ENCODE assay signal across 11 mouse cellular contexts in genomic region chr7:128391267-128392057, GRCm38 (mm10). TPM values are rescaled to one million over a fixed set of nuclear protein-coding genes. Genes with fewer than 3 reads are reported as not detected.
DNase-seq lines count a peak whose midpoint lies in the region; ATAC-seq and TF ChIP-seq lines count a peak whose summit lies in the region.
"Had no signal": no experiment of that assay in that cellular context is flagged by ENCODE, and none has a peak within 500 bp of the region (broad histone marks: within the 10 kb centered on the region; RNA-seq: fewer than 3 reads in every experiment).

No protein-coding gene starts in this region.

- no peak for TF ChIP-seq EP300 in heart, postnatal 0 days (IDR thresholded peaks at IDR 0.05; ENCODE audit: low read depth)

- TF ChIP-seq CTCF in kidney, postnatal 0 days (IDR thresholded peaks at IDR 0.05; ENCODE audit: low read depth), result no peak
- TF ChIP-seq CTCF in bone marrow macrophage, adult 2 months (IDR thresholded peaks at IDR 0.05; ENCODE audit: low read depth, low read length), result no peak
- TF ChIP-seq CTCF in heart, postnatal 0 days (IDR thresholded peaks at IDR 0.05; ENCODE audit: low read depth), result no peak
- TF ChIP-seq CTCF in gastrocnemius, adult 2 months (IDR thresholded peaks at IDR 0.05), result no peak

- no peaks in the 10 kb centered on the region for H3K9me3 ChIP-seq in kidney, postnatal 0 days (replicated peaks; ENCODE audit: low read length)
- no peaks in the 10 kb centered on the region for H3K9me3 ChIP-seq in heart, postnatal 0 days (replicated peaks; ENCODE audit: control insufficient read depth, low read length)
- H3K9me3 ChIP-seq in forebrain, embryonic 11.5 days (ENCODE audit: control insufficient read depth, low read length), result no peaks in the 10 kb centered on the region

- intact Hi-C loops in gastrocnemius, adult 2 months (cut with DNase I), result no loop called here

- no peak overlapping the region for H3K27ac ChIP-seq in kidney, postnatal 0 days
- H3K27ac ChIP-seq in bone marrow macrophage, adult 2 months (ENCODE audit: insufficient read depth, low read depth, low read length), result peak overlapping the region; percentile 99
- peak overlapping the region; percentile 72; the same call in 1 of the 2 replicates for H3K27ac ChIP-seq in heart, postnatal 0 days (ENCODE audit: low read depth)
- no peak overlapping the region for H3K27ac ChIP-seq in gastrocnemius, adult 2 months
- H3K27ac ChIP-seq in forebrain, embryonic 11.5 days (ENCODE audit: low read depth, low read length), result no peak overlapping the region

- no peak overlapping the region for H3K9ac ChIP-seq in kidney, postnatal 0 days (ENCODE audit: low read depth, low read length)
- no peak overlapping the region for H3K9ac ChIP-seq in heart, postnatal 0 days (replicated peaks; ENCODE audit: low read depth, low read length)
- H3K9ac ChIP-seq in forebrain, embryonic 11.5 days (ENCODE audit: low read length), result no peak overlapping the region

- no peak; the same call in 1 of the 2 replicates for TF ChIP-seq POLR2A in bone marrow macrophage, adult 2 months (IDR thresholded peaks at IDR 0.05; ENCODE audit: borderline replicate concordance, low read depth, low read length)

- no peak for ATAC-seq in kidney, postnatal 0 days (replicated peaks; ENCODE audit: low FRiP score, low read depth)
- no peak for ATAC-seq in heart, postnatal 0 days (ENCODE audit: insufficient read depth, low read depth)
- ATAC-seq in megakaryocyte progenitor cell, adult 5-6 weeks (replicated peaks; ENCODE audit: poor library complexity), result peak; percentile 45
- no peak for ATAC-seq in forebrain, embryonic 11.5 days (replicated peaks; ENCODE audit: low FRiP score)
- ATAC-seq: forebrain, embryonic 14.5 days had no signal

- no peak overlapping the region for H3K4me2 ChIP-seq in kidney, postnatal 0 days (ENCODE audit: low read length)
- no peak overlapping the region for H3K4me2 ChIP-seq in heart, postnatal 0 days (ENCODE audit: low read depth, low read length)
- no peak overlapping the region for H3K4me2 ChIP-seq in forebrain, embryonic 11.5 days (ENCODE audit: low read depth, low read length, severe bottlenecking)
- H3K4me2 ChIP-seq: midbrain, embryonic 11.5 days had no signal

- 39% methylated on average over 12 of the region's 12 CpGs for WGBS in kidney, postnatal 0 days
- WGBS in heart, postnatal 0 days, result 31% methylated on average over 12 of the region's 12 CpGs
- WGBS in forebrain, embryonic 11.5 days, result 63% methylated on average over 12 of the region's 12 CpGs

- H3K36me3 ChIP-seq in kidney, postnatal 0 days (ENCODE audit: insufficient read depth, low read length), result no peaks in the 10 kb centered on the region
- no peaks in the 10 kb centered on the region for H3K36me3 ChIP-seq in heart, postnatal 0 days (replicated peaks; ENCODE audit: control insufficient read depth, insufficient read depth, low read length)
- no peaks in the 10 kb centered on the region for H3K36me3 ChIP-seq in forebrain, embryonic 11.5 days (ENCODE audit: control insufficient read depth, insufficient read depth, low read length)

- H3K27me3 ChIP-seq in kidney, postnatal 0 days (ENCODE audit: insufficient read depth, low read length), result no peaks in the 10 kb centered on the region
- no peaks in the 10 kb centered on the region for H3K27me3 ChIP-seq in heart, postnatal 0 days (ENCODE audit: control insufficient read depth, insufficient read depth, low read length)
- no peaks in the 10 kb centered on the region for H3K27me3 ChIP-seq in forebrain, embryonic 11.5 days (ENCODE audit: control insufficient read depth, insufficient read depth, low read length)

- DNase-seq in kidney, postnatal 0 days (ENCODE audit: low spot score), result peak; percentile 14
- no peak for DNase-seq in kidney, adult 11 months
- no peak for DNase-seq in heart, postnatal 0 days (ENCODE audit: low spot score)
- no peak for DNase-seq in adipocyte (ENCODE audit: low spot score)
- DNase-seq in gastrocnemius, adult 2 months, result no peak
- no peak for DNase-seq in forebrain, embryonic 11.5 days (ENCODE audit: low spot score)
- DNase-seq: cerebellum, adult 9-10 months had no signal

- H3K4me1 ChIP-seq in kidney, postnatal 0 days (replicated peaks; ENCODE audit: insufficient read depth, low read length), result no peaks in the 10 kb centered on the region
- H3K4me1 ChIP-seq in bone marrow macrophage, adult 2 months (ENCODE audit: control insufficient read depth, insufficient read depth, low read length), result peaks cover 56% of the 10 kb centered on the region
- peaks cover 23% of the 10 kb centered on the region for H3K4me1 ChIP-seq in heart, postnatal 0 days (ENCODE audit: control insufficient read depth, insufficient read depth)
- H3K4me1 ChIP-seq in forebrain, embryonic 11.5 days (replicated peaks; ENCODE audit: control insufficient read depth, insufficient read depth, low read length), result no peaks in the 10 kb centered on the region

- H3K4me3 ChIP-seq in kidney, postnatal 0 days (replicated peaks; ENCODE audit: low read depth, low read length), result no peak overlapping the region
- no peak overlapping the region; the same call in 1 of the 2 replicates for H3K4me3 ChIP-seq in bone marrow macrophage, adult 2 months (ENCODE audit: insufficient read depth, low read length)
- H3K4me3 ChIP-seq in heart, postnatal 0 days (ENCODE audit: low read depth, low read length), result no peak overlapping the region
- H3K4me3 ChIP-seq in gastrocnemius, adult 2 months, result no peak overlapping the region
- no peak overlapping the region for H3K4me3 ChIP-seq in forebrain, embryonic 11.5 days (ENCODE audit: low read depth, low read length)

RNA-seq across cellular contexts. Expression of gene Rgs10, which starts 27.1 kb away (rescaled TPM):
- 5.4 and 6.6 TPM in 2 replicates for polyA plus RNA-seq in kidney, postnatal 0 days (2015; fragmentation: Nextera tagmentation; extraction: Ambion mirVana)
- 731 and 826 TPM in 2 replicates for polyA plus RNA-seq in bone marrow macrophage, adult 2 months (2012; ENCODE audit: insufficient read depth, insufficient read length, missing spikeins)
- total RNA-seq in heart, postnatal 0 days (2014; rRNA removed; ENCODE audit: low replicate concordance), result 0.69 and 3.3 TPM in 2 replicates
- 7.2 and 7.8 TPM in 2 replicates for polyA plus RNA-seq in heart, postnatal 0 days (2015; fragmentation: Nextera tagmentation; extraction: Ambion mirVana)
- total RNA-seq in megakaryocyte progenitor cell, adult 5-6 weeks (2015), result 77.0 and 92.7 TPM in 2 replicates
- 55.4 and 83.3 TPM in 2 replicates for total RNA-seq in megakaryocyte progenitor cell, adult 5-6 weeks (2017)
- 1 to 10 TPM; 2.0 to 4.8 TPM for total RNA-seq in gastrocnemius, adult 2 months (2021)
- 6.0 and 6.6 TPM in 2 replicates for polyA plus RNA-seq in forebrain, embryonic 11.5 days (2014; fragmentation: Nextera tagmentation; extraction: Ambion mirVana)

Comparison
In these comparisons a context has a peak if more than half of its experiments do, and no peak if none do; other contexts are left out.
1. H3K27ac ChIP-seq: peak in bone marrow macrophage, adult 2 months (single experiment) and heart, postnatal 0 days (single experiment); none in kidney, postnatal 0 days (single experiment), gastrocnemius, adult 2 months (single experiment) and forebrain, embryonic 11.5 days (single experiment).
2. RNA of gene Rgs10, which starts 27.1 kb away (polyA plus RNA-seq): 731 to 826 TPM in bone marrow macrophage, adult 2 months; 7.2 to 7.8 TPM in heart, postnatal 0 days, 6.0 to 6.6 TPM in forebrain, embryonic 11.5 days and 5.4 to 6.6 TPM in kidney, postnatal 0 days; every median in the first group is over 10 times any median in the second.